Mouse (Mus musculus) thymus, adult 18-20 months (tissue): Measurements from ENCODE around the gene Pcx.

Experiments
- DNase-seq, 2 experiments: peaks; one replicate each; pipeline ENCODE4 v3.0.0; 2022; ENCODE audit warnings: mixed read lengths in 2 of 2

Gene Pcx

GRCm38 (mm10) chr19:4624406-4625178 is 114.3 kb downstream of the Pcx start:
- DNase-seq, result no peak

- peak; percentile 75 to 76 for DNase-seq
Measured at GRCm38 (mm10) chr19:4625179-4625828, 115.0 kb downstream of the Pcx start, which contains the start of gene Rce1. TSS of gene Rce1 (minus strand) at chr19:4625641.

- DNase-seq, result no peak
Measured at GRCm38 (mm10) chr19:4625829-4626535, 115.7 kb downstream of the Pcx start.

- DNase-seq, result no peak
Measured at GRCm38 (mm10) chr19:4628819-4629218, 118.5 kb downstream of the Pcx start.

- no peak for DNase-seq
Measured at GRCm38 (mm10) chr19:4635986-4636385, 125.7 kb downstream of the Pcx start.

GRCm38 (mm10) chr19:4644271-4644670 is 134.0 kb downstream of the Pcx start:
- no peak for DNase-seq

- DNase-seq, result no peak
Measured at GRCm38 (mm10) chr19:4646917-4647492, 136.7 kb downstream of the Pcx start.

- no peak for DNase-seq
Measured at GRCm38 (mm10) chr19:4658156-4658555, 147.9 kb downstream of the Pcx start.

- DNase-seq, result no peak
Measured at GRCm38 (mm10) chr19:4666815-4667214, 156.5 kb downstream of the Pcx start.

- no peak for DNase-seq
Measured at GRCm38 (mm10) chr19:4670776-4671175, 160.5 kb downstream of the Pcx start.
